Mouse (Mus musculus) heart, embryonic 10.5 days (tissue): ENCODE data around the gene Tmem179. TPM values are rescaled to one million over a fixed set of nuclear protein-coding genes. Genes with fewer than 3 reads are reported as not detected.

Experiments used
- DNase-seq: peaks from one replicate; pipeline ENCODE4 v3.0.0-alpha.2; 2017; ENCODE audit warnings: low spot score
- H3K27ac ChIP-seq: fragments of 300-500 bp; sonication (generic); 2 replicates; pipeline ENCODE4 v1.5.1; 2016; ENCODE audit warnings: mild to moderate bottlenecking
- H3K27me3 ChIP-seq: fragments of 300-500 bp; sonication (generic); 2 replicates; pipeline ENCODE4 v1.6.1; 2016; ENCODE audit warnings: mild to moderate bottlenecking; ENCODE audit not compliant: poor library complexity, insufficient read depth, severe bottlenecking
- H3K36me3 ChIP-seq: fragments of 300-500 bp; sonication (generic); 2 replicates; pipeline ENCODE4 v1.6.1; 2016; ENCODE audit warnings: mild to moderate bottlenecking, moderate library complexity
- H3K4me1 ChIP-seq: fragments of 300-500 bp; sonication (generic); 2 replicates; pipeline ENCODE4 v1.6.1; 2016; ENCODE audit warnings: mild to moderate bottlenecking
- H3K4me3 ChIP-seq: fragments of 300-500 bp; sonication (generic); 2 replicates; pipeline ENCODE4 v1.5.1; 2016; ENCODE audit warnings: mild to moderate bottlenecking, moderate library complexity
- H3K9me3 ChIP-seq: fragments of 300-500 bp; sonication (generic); 2 replicates; pipeline ENCODE4 v1.6.1; 2016; ENCODE audit warnings: mild to moderate bottlenecking, moderate library complexity
- WGBS: fragments of 180-500 bp; shearing (Covaris S2); methylation state at CpG from one replicate; pipeline ENCODE4 v1.1.7; 2016; 5-methylcytosine and 5-hydroxymethylcytosine counted together
- polyA plus RNA-seq: library from polyadenylated mRNA; unstranded; fragments of >200 nt; fragmentation: Nextera tagmentation; extraction: Ambion mirVana; gene quantifications from 2 replicates; pipeline ENCODE4 v1.2.1, GENCODE M21; 2016

Tmem179 gene
- polyA plus RNA-seq, 1 experiment from 2014 or later: 1.5 TPM

- Histone ChIP-seq H3K4me3 (no peak overlapping the region), H3K4me1 (peaks cover 40% of the 10 kb centered on the region), H3K9me3 (no peaks in the 10 kb centered on the region), H3K27ac (no peak overlapping the region), H3K27me3 (peaks cover 33% of the 10 kb centered on the region), H3K36me3 (no peaks in the 10 kb centered on the region)
- 61% methylated on average over 3 of the region's 3 CpGs for WGBS
- no peak for DNase-seq
Measured at GRCm38 (mm10) chr12:112514897-112515296, 1.6 kb downstream of the Tmem179 start.

GRCm38 (mm10) chr12:112510733-112511372 is 5.7 kb downstream of the Tmem179 start:
- H3K27ac ChIP-seq: no peak overlapping the region
- peaks cover 63% of the 10 kb centered on the region for H3K27me3 ChIP-seq
- H3K4me1 ChIP-seq: peaks cover 16% of the 10 kb centered on the region
- no peaks in the 10 kb centered on the region for H3K36me3 ChIP-seq
- WGBS: 1% methylated on average over 62 of the region's 62 CpGs
- no peak for DNase-seq
- no peaks in the 10 kb centered on the region for H3K9me3 ChIP-seq
- H3K4me3 ChIP-seq: peak overlapping the region; percentile 58

- no peaks in the 10 kb centered on the region for H3K9me3 ChIP-seq
- H3K4me1 ChIP-seq: peaks cover 21% of the 10 kb centered on the region
- no peak for DNase-seq
- peak overlapping the region; percentile 58 for H3K4me3 ChIP-seq
- no peak overlapping the region for H3K27ac ChIP-seq
- no peaks in the 10 kb centered on the region for H3K36me3 ChIP-seq
- peaks cover 63% of the 10 kb centered on the region for H3K27me3 ChIP-seq
- 22% methylated on average over 7 of the region's 7 CpGs for WGBS
Measured at GRCm38 (mm10) chr12:112510365-112510732, 6.2 kb downstream of the Tmem179 start.

- H3K27me3 ChIP-seq: peaks cover 56% of the 10 kb centered on the region
Measured at GRCm38 (mm10) chr12:112507984-112508383, 8.6 kb downstream of the Tmem179 start.

GRCm38 (mm10) chr12:112507264-112507663 is 9.3 kb downstream of the Tmem179 start:
- Histone ChIP-seq H3K36me3 (no peaks in the 10 kb centered on the region), H3K4me1 (peaks cover 44% of the 10 kb centered on the region), H3K27me3 (peaks cover 51% of the 10 kb centered on the region), H3K4me3 (no peak overlapping the region), H3K27ac (no peak overlapping the region), H3K9me3 (no peaks in the 10 kb centered on the region)
- 56% methylated on average over 4 of the region's 4 CpGs for WGBS
- no peak for DNase-seq

More at GRCm38 (mm10) chr12:112507984-112508383, 8.6 kb downstream of the Tmem179 start:
- H3K4me1 ChIP-seq: peaks cover 37% of the 10 kb centered on the region
- 74% methylated on average over 3 of the region's 3 CpGs for WGBS
- H3K9me3 ChIP-seq: no peaks in the 10 kb centered on the region
- H3K27ac ChIP-seq: no peak overlapping the region
- H3K4me3 ChIP-seq: no peak overlapping the region
- no peaks in the 10 kb centered on the region for H3K36me3 ChIP-seq
- DNase-seq: no peak

- peaks cover 43% of the 10 kb centered on the region for H3K27me3 ChIP-seq
Measured at GRCm38 (mm10) chr12:112506267-112506666, 10.3 kb downstream of the Tmem179 start.

GRCm38 (mm10) chr12:112503003-112503771 is 13.4 kb downstream of the Tmem179 start:
- H3K9me3 ChIP-seq: no peaks in the 10 kb centered on the region
- H3K36me3 ChIP-seq: no peaks in the 10 kb centered on the region

More at GRCm38 (mm10) chr12:112506267-112506666, 10.3 kb downstream of the Tmem179 start:
- Histone ChIP-seq H3K27ac (no peak overlapping the region), H3K36me3 (no peaks in the 10 kb centered on the region), H3K4me3 (no peak overlapping the region), H3K4me1 (peaks cover 54% of the 10 kb centered on the region), H3K9me3 (no peaks in the 10 kb centered on the region)
- 72% methylated on average over 6 of the region's 6 CpGs for WGBS
- DNase-seq: no peak

GRCm38 (mm10) chr12:112498683-112499082 is 17.9 kb downstream of the Tmem179 start:
- Histone ChIP-seq H3K27ac (no peak overlapping the region), H3K4me3 (no peak overlapping the region), H3K9me3 (no peaks in the 10 kb centered on the region), H3K4me1 (peaks cover 57% of the 10 kb centered on the region), H3K27me3 (peaks cover 36% of the 10 kb centered on the region), H3K36me3 (peaks cover 8% of the 10 kb centered on the region; the same call in 1 of the 2 replicates)
- WGBS: 41% methylated on average over 11 of the region's 11 CpGs
- DNase-seq: no peak

More at GRCm38 (mm10) chr12:112503003-112503771, 13.4 kb downstream of the Tmem179 start:
- DNase-seq: no peak
- H3K27me3 ChIP-seq: peaks cover 17% of the 10 kb centered on the region; the same call in 1 of the 2 replicates
- WGBS: 8% methylated on average over 19 of the region's 19 CpGs
- H3K27ac ChIP-seq: peak overlapping the region; percentile 60
- peak overlapping the region; percentile 33; the same call in 1 of the 2 replicates for H3K4me3 ChIP-seq
- H3K4me1 ChIP-seq: peaks cover 45% of the 10 kb centered on the region

- Histone ChIP-seq H3K9me3 (no peaks in the 10 kb centered on the region), H3K27me3 (peaks cover 39% of the 10 kb centered on the region), H3K27ac (no peak overlapping the region), H3K4me1 (peaks cover 52% of the 10 kb centered on the region), H3K4me3 (no peak overlapping the region), H3K36me3 (peaks cover 8% of the 10 kb centered on the region; the same call in 1 of the 2 replicates)
- 80% methylated on average over 8 of the region's 8 CpGs for WGBS
- DNase-seq: no peak
Measured at GRCm38 (mm10) chr12:112497731-112498130, 18.8 kb downstream of the Tmem179 start.

- H3K27me3 ChIP-seq: peaks cover 39% of the 10 kb centered on the region
- no peaks in the 10 kb centered on the region for H3K9me3 ChIP-seq
- peaks cover 8% of the 10 kb centered on the region; the same call in 1 of the 2 replicates for H3K36me3 ChIP-seq
- WGBS: 72% methylated on average over 5 of the region's 5 CpGs
- peaks cover 51% of the 10 kb centered on the region for H3K4me1 ChIP-seq
- DNase-seq: no peak
- no peak overlapping the region for H3K4me3 ChIP-seq
- peak overlapping the region; percentile 33; the same call in 1 of the 2 replicates for H3K27ac ChIP-seq
Measured at GRCm38 (mm10) chr12:112496136-112496535, 20.4 kb downstream of the Tmem179 start.

GRCm38 (mm10) chr12:112490444-112490939 is 26.1 kb downstream of the Tmem179 start:
- Histone ChIP-seq H3K27ac (peak overlapping the region; percentile 91), H3K27me3 (peaks cover 10% of the 10 kb centered on the region; the same call in 1 of the 2 replicates), H3K36me3 (no peaks in the 10 kb centered on the region), H3K4me3 (peak overlapping the region; percentile 50), H3K9me3 (no peaks in the 10 kb centered on the region), H3K4me1 (peaks cover 74% of the 10 kb centered on the region)
- 7% methylated on average over 3 of the region's 3 CpGs for WGBS
- DNase-seq: peak; percentile 88

GRCm38 (mm10) chr12:112489535-112489934 is 27.0 kb downstream of the Tmem179 start:
- Histone ChIP-seq H3K4me1 (peaks cover 67% of the 10 kb centered on the region), H3K27me3 (peaks cover 12% of the 10 kb centered on the region; the same call in 1 of the 2 replicates), H3K36me3 (no peaks in the 10 kb centered on the region), H3K9me3 (no peaks in the 10 kb centered on the region), H3K27ac (peak overlapping the region; percentile 91), H3K4me3 (no peak overlapping the region)
- WGBS: 88% methylated on average over 9 of the region's 9 CpGs
- no peak for DNase-seq

- Histone ChIP-seq H3K9me3 (no peaks in the 10 kb centered on the region), H3K27me3 (peaks cover 12% of the 10 kb centered on the region; the same call in 1 of the 2 replicates), H3K4me3 (no peak within 1 kb of the TSS), H3K27ac (peak within 1 kb of the TSS; percentile 91), H3K36me3 (no peaks in the 10 kb centered on the region), H3K4me1 (peaks cover 63% of the 10 kb centered on the region)
- 82% methylated on average over 8 of the region's 8 CpGs for WGBS
- DNase-seq: no peak
Measured at GRCm38 (mm10) chr12:112489134-112489533, 27.4 kb downstream of the Tmem179 start, which contains the start of gene A530016L24Rik. Gene A530016L24Rik, plus strand, starts transcription at chr12:112489448.
